Mouse (Mus musculus) kidney, adult 11 months (tissue): ENCODE data around the gene Gm43738.

Experiments used
- DNase-seq: peaks from one replicate; pipeline ENCODE4 v3.0.0; 2022

Gm43738 gene

DNA sequence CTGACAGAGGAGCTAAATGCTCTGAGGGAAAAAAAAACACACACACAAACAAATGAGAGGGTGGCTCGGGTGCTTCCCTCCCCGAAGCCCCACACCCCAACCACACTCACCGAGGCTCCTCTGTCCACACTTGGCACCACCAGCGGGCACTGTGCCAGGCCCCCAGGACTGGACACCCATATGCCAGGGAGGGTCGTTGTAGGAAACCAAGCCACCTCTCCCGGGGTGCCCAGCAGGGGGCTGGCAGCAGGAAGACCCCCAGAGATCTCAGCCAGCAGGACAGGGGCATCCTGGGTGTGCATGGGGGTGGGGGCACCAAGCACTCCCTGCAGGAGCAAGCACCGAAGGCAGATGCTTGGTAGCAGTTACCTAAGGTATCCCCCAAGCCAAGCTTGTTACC is at the start of gene Gm43738:
Gene Gm43738 (minus strand): TSS at position 289 of the 400 bp plus-strand sequence.
- no peak for DNase-seq

DNA sequence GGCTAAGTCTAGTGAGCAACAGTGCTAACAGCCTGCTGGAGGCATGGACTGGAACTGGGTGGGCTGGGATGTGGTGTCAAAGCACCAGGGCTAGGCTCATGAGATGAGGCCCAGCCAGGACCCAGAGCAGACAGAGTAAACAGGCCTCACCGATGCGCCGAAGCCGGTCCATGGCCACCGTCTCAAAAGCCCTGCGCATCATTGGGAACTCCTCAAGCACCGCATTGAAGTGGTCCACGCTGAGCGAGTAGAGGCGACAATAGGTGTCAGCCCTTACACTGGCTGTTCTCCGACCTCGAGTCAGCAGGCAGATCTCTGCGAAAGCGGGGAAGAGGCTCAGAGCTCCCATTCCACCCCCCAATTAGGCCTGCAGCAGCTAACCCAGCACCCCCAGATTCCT is 47.7 kb upstream of the Gm43738 start:
- DNase-seq = no peak

DNA sequence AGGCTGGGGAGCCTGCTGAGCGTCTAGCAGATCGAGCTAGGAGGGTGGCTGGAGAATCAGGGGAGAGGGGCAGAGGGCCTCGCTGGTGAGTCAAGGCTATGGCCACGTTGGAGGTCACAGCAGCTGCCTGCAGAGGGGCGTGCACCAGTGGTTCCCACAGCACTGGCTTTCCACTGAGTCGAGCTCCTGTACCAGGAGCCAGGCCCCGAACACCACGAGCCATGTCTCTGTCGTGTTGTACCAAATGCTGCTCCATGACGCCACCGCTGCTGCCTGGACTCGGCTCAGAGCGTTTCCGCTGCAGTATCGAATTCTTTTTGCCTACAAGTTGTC is 47.0 kb upstream of the Gm43738 start:
- no peak for DNase-seq

DNA sequence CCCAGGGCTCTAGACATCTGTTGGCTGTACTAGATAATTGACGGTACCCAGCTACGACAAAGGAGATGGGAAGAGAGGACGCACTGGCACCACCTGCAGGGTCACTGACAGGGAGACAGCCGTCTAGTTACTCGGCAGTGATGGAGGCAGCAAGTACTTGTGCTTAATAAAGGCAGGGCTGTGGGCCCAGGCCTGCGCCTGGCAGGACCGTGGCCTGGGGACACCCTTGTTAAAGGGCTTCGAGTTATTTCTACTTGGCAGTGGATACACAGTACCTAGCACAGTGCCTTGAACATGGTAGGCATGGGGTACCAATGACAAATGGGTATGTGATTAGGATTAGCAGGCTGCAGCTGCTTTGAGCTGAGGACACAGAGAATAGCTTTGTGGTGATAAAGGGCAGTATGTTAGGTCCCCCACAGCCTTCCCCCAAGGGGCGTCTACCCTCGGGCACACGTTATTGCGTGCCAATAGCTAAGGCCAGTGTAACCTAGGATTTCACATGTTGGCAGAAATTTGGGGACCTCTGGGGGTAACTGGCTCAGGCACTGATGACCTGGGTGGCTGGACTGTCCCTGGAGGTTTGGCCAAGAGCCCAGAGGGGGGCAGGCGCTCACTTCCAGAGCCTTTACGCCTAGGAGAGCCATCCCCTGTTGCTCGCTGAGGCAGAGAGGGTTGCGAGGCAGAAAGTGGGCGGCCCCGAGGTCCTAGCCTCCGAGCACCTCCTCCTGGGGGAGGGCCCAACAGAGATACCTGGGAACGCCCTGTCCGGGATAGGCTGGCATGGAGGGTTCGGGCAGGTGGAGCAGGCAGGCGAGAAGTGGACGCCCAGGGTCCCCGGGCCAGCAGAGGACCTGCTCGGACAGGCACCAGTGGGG is 46.4 kb upstream of the Gm43738 start:
- peak; percentile 72 for DNase-seq

DNA sequence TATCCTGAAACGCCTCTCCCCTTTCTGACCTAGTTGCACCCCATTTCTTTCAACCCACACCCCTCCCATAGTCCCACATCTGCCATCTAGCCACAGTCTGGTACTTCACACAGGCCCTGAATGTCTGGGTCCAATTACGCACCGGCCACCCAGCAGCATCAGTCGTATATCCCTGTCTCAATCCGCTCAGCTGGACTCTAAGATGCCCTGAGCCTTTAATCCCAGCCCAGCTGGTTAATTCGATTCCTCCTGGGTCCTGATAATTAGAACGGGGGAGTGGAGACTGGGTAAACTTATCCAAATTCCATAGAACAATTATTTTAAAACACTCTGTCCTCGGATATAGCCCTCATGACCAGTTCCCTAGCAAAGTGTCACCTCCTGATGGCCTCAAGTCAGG is 44.7 kb upstream of the Gm43738 start:
- DNase-seq = no peak

DNA sequence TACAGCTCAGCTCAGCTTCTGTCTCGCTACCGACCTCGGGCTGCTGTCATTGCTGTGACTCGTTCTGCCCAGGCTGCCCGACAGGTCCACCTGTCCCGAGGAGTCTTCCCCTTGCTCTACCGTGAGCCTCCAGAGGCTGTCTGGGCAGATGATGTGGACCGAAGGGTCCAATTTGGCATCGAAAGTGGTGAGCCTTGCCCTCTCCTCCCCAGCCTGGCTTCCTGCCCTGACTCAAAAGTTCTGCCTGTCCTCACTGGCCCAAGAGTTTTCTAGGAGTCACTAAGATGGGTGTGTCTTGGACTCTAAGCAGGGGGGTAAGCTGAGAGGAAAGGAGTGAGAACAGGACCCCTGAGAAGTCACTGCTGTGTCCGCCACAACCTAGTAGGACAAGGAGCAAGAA is 43.9 kb upstream of the Gm43738 start:
- peak; percentile 58 for DNase-seq

DNA sequence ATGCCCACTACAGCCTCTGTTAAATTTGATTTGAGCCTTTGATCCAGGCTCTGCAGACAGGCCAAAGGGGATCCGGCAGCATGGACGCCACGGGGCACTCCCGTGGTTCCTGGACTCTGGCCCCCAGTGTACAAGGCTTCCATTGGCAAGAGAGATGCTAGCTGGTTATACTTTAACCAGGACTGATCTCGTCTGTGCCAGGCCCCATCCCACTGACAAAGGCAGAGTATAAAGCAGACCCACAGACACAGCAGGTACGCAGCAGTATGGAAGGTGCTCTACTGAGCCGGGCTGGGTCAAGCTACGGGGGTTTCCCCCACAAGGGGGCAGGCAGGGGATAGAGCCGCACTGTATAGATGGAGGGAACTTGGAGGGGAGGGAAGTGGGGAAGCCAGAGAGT is 35.5 kb upstream of the Gm43738 start:
- DNase-seq = peak; percentile 90

DNA sequence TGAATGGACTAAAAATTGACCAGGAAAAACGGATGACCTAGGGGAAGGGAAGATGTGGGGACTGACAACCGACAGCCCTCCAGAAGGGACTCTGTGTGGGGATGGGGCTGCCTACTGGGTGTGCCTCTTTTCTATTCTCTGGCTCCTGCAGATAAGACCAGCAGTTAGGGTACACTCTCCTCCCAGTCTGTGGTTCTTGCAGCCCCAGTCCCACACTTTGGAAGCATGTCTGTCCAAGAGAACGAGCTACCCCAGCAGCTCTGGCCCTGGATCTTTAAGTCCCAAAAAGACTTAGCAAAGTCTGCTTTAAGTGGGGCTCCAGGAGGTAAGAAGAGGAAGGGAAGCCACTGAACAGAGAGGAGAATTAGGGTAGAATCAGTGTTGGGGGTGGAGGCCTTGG is 35.1 kb upstream of the Gm43738 start, which contains the start of gene Pklr:
Gene Pklr (plus strand): TSS at position 185 of the 400 bp plus-strand sequence.
- DNase-seq = no peak

DNA sequence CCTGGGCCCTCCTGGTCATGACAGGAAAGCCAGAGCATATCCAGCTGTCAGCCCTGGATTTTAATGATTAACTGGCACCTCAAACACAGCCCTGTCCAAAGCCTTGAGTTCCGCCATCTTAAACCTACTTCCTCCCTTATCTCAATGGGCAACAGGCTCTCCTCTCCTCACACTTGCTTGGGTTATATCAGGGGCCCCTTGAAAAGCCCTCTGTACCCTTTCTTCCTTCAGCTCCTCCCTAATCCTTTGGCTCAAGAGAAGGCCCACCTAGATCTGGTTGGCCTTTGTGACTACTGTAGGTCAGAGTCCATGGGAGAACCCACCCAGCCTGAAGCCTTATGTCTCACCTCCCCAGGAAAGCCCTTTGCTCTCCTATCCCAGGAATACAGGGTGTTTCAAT is 32.9 kb upstream of the Gm43738 start:
- DNase-seq = no peak

DNA sequence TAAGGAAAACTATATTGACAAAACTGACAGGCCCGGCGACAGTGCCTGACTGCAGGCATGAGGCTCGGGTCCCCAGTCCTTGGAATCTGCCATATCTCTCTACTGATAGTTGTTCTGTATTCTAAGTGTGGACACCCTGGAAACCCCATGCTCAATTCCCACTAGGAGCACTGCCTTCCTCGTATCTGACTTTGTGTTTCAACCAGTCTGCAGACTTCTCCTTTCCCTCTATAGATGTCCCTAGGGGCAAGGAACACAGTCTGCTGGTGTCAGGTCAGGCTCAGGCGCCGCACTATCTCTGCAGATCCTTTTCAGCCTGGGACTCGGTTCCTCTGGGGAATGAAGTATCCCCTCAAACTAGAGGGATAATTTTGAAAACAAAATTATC is 32.2 kb upstream of the Gm43738 start:
- no peak for DNase-seq

DNA sequence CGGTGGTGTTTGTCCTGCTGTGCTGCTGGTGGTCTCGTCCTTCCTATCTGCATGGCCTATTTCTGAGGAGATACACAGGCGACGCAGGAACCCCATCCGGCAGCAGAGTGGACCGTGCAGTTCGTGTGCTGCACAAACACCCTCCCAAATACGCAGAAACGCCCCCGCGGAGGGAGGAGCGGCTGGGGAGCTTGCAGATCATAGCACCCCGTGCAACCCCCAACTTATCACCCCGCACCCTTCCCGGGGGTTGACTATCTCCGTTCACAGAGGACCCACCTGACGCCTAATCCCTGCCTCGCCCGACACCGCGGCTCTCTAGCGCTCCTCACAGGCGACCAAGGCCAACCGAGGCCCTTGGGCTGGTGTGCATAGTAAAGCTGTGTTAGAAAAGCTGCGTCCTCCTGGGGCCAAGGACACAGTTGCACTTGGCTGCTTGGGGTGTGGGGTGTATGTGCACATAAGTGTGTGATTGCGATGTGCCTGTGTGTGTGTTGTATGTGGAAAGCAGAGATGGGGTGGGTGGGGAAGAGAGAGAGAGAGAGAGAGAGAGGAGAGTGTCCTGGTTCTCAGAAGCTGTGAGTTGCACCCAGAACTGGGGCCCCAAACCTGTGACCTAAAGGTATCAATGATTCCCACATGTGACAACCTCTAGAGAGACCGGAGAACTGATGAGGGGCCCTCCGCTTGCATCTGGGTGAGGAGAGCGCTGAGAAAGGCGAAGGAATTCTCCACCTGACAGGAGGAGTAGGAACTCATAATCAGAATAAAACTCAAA is 31.6 kb upstream of the Gm43738 start:
- no peak for DNase-seq

DNA sequence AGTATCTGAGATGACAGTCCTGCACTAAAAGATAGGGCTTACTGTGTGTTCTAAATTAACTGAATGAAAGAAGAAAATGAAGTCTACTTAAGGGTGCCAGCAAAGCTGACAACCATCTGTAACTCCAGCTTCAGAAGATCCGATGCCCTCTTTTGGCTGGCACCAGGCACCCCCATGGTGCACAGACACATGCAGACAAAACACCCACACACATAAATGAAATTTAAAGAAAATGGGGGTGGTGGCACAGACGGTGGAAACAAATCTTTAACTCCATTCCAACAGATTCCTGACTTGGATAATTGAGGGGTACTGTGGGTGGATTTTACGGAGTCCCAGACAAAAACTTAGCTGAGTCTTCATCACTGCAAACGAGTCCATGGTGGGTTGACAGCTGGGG is 30.9 kb upstream of the Gm43738 start:
- DNase-seq = no peak

DNA sequence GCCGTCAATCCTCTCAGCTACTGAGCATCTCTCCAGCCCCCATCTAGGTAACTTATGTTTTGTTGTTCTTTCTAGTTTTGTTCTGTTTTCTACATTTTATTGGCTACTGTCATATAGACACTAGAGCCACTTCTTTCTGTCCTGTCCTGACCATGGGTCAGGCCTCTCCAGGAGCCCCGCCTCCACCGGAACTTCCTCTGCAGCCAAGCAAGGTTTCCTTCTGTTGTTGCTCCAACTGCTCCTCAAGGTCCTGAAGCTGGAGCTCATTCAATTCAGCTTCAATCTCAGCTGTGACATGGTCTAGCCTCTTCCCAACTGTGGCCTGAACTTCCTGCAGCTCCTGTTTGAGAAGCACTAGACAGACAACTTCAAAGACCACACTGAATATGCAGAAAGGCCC is 29.0 kb upstream of the Gm43738 start:
- no peak for DNase-seq

DNA sequence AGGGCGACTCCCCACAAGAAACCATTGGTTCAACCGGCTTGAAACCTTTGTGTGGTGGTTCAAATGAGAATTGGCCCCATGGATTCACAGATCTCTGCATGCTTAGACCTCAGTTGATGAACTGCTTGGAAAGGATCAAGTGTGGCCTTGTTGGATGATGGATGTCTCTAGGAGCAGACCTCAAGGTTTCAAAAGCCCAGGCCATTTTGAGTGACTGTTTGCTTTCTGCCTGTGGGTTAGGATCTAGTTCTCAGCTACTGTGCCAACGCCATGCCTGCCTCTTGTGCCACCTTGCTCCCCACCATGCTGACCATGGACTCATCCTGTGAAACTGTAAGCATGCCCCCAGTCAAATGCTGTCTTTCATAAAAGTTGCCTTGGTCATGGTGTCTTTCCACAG is 25.1 kb upstream of the Gm43738 start:
- DNase-seq = no peak

DNA sequence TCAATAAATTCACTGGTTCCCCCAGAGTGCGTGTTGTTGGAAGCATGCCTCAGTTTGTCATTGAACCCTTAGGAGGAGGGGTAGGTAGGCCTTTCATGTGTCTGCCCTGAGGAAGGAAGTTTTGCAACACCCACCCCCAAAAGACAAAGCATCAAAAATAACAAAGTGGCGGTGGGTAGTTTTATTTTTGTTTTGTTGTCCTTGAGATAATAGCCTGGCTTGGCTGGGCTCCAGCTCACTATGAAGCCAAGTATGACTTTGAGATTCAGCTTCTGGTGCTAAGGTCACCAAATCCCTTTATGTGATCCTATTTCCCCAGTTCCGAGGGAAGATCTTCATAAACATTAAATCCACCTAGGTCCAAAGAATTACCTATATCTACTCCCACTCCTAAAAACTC is 23.3 kb upstream of the Gm43738 start:
- no peak for DNase-seq

DNA sequence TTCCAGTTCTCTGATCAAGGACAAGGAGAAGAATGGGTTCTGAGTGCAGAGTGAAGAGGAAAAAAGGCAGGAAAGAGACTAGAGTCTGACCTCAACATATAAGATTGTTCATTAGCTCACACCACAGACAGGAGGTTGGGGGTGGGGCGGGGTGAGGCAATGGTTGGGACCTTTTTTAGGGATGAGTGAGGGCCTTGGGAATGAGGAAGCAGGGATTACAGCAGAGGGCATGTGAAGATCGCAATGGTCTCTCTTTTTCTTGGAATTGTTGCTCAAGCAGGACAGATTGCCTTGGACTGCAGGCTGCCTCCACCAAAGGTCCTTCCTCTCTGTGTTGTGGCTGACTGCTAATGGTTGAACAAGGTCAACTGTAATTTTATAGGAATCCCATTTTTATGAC is 22.4 kb upstream of the Gm43738 start:
- DNase-seq = no peak

DNA sequence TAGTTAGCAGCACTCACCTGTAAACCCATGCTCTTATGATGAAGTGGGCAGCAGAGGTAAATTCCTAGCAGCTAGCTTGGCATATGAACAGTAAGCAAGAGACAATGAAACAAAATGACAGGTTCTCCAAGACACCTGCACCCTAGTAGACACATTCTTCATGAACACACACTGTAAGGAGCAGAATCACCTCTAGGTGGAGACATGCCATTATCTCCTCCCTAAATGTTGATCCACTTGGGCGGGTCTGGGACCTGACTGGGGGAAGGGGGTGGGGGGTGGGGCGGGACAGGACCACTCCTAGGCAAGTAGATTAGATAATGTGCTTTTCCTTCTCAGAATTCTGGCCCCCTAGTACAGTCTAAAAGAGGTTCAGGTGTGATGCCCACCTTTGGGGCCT is 14.6 kb upstream of the Gm43738 start:
- no peak for DNase-seq

DNA sequence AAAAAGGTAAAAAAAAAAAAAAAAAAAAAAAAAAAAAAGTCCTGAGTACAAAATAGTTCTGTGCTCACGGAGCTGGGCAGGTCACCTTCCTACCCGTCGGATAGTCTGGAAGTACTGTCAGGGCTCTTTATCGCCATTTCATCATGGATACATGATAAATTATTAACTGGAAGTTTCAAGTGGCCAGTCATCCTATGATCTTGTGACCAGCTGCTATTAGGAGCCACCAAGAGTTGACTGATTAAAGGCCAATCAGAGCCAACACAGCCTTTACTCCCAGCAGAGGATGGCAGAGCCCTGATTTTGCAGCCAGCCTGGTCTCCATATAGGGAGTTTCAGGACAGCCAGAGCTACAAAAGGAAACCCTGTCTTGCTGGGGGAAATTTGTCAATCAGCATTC is 12.2 kb upstream of the Gm43738 start:
- DNase-seq = peak; percentile 63

DNA sequence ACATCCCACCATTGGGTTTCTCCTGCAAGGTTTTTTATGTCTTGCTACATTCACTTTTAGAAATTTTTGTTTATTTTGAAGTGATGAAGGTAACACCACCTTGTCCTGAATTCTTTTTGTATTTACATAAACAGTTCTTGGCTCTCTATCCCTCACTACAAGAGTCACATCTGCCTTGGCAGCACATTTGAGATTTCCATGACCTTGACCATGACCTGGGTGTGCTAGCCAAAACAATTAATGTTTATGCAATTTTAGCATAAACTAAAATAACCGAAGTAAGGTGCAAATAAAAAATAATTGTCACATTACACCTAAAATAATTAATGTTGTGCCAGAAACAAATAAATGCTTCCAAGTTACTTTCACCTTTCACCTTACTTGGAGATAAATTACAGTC is 7.2 kb upstream of the Gm43738 start:
- DNase-seq = no peak

DNA sequence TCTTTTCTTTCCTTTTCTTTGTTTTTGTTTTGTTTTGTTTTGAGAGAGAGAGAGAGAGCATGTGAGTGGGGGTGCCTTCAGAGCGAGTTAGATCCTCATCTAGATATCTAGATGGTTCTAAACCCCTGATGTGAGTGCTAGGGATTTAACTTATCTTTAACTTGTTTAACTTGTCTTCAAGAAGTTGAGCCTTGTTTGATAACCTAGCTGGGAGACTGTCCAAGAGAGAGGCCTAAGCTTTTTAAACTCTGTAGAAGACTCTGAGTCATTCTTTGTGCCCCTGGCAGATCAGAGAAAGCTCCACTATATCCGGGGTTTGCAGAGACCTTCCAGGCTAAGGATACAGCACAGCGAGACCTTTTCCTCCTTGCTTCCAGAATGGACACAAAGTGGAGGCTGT is 6.6 kb upstream of the Gm43738 start:
- DNase-seq = no peak

DNA sequence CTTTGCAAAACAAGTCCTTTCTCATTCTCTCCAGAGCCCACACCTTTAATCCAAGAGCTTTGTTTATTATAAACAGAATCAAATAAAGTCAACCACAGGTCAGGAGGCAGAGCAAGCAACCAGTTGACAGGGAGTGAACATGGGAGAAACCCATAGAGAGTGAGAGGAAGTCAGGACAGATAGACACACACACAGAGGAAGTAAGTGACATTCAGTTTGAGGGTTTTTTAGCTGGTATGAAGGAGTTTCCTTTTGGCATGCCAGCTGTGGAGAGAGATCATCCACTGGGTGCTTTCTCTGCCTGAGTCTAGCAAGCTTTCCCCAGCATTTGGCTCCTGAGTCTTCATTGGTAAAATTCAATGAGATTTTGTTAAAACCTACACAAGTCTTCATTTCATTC is 6.0 kb upstream of the Gm43738 start:
- no peak for DNase-seq

DNA sequence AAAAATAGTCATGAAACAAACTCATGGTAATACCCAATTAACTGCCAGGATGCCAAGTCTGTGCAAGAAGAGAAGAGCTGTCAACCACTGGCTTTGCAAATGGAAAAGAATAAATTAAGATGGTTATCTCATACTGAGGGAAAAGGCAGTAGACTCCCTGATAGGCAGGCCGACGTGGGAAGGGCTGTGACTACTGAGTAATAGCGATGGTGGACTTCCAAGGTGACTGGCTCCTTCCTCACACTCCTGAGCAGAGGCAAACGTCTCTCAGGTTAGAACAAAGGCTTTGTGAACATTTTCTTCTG is 2.3 kb upstream of the Gm43738 start:
- no peak for DNase-seq

DNA sequence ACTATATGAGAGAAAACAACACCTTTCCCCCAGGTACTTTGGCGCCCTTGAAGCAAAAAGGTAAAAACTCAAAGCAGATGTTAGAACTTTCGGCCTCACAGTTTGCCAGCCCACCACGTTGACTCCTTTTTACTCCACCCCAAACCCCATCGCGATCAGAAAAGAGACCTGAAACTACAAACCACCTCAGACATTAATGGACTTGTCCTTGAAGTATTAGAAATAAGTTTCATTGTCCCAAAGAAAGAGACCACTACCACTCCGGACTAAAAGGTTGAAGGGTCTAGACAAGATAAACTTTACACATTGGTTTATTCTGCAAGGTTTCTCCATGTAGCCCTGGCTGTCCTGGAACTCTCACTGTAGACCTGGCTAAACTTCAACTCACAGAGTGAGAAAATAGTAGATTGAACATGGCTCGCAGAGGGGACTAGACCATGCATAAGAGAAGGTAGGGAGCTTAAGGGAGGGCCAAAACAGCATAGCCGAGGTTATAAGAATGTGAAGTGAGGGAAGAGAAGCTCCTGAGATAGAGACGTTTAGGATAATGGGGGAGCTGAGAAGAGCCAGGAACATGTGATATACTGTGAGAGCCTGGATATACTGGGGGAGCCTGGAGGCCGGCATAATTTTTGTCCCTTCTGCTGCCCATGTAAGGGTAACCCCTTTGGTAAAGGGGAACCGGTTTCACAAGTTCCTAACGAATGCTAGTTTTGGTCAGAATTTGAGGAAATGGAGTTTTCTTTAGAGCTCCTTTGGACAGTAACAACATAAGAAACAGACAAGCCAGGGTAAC is 1.8 kb upstream of the Gm43738 start:
- no peak for DNase-seq
